Mouse (Mus musculus): ENCODE results near the gene Kif4. TPM values are rescaled to one million over a fixed set of nuclear protein-coding genes. Genes with fewer than 3 reads are reported as not detected.

Kif4 gene
- polyA plus RNA-seq, 1 experiment from 2014 or later: 40.2 TPM

Other genes with a start within 250 kb of the Kif4 start
- gene Otud6a, start 196.7 kb upstream of the Kif4 start, polyA plus RNA-seq (2016; fragmentation: Nextera tagmentation; extraction: Ambion mirVana): not detected in 2 replicates
- gene Awat2, start 183.0 kb upstream of the Kif4 start, polyA plus RNA-seq (2016; fragmentation: Nextera tagmentation; extraction: Ambion mirVana): 0.70 and 0.71 TPM in 2 replicates
- gene Igbp1, start 131.4 kb upstream of the Kif4 start, polyA plus RNA-seq (2016; fragmentation: Nextera tagmentation; extraction: Ambion mirVana): 40.5 and 43.0 TPM in 2 replicates
- gene Dgat2l6, start 100.9 kb upstream of the Kif4 start, polyA plus RNA-seq (2016; fragmentation: Nextera tagmentation; extraction: Ambion mirVana): not detected in 2 replicates
- gene Awat1, start 53.5 kb upstream of the Kif4 start, polyA plus RNA-seq (2016; fragmentation: Nextera tagmentation; extraction: Ambion mirVana): not detected in 2 replicates
- not detected in 2 replicates for gene P2ry4, start 30.9 kb upstream of the Kif4 start, polyA plus RNA-seq (2016; fragmentation: Nextera tagmentation; extraction: Ambion mirVana)
- not detected in 2 replicates for gene Arr3, start 20.2 kb upstream of the Kif4 start, polyA plus RNA-seq (2016; fragmentation: Nextera tagmentation; extraction: Ambion mirVana)
- 114 and 117 TPM in 2 replicates for gene Pdzd11, start 831 bp downstream of the Kif4 start, polyA plus RNA-seq (2016; fragmentation: Nextera tagmentation; extraction: Ambion mirVana)
- 2.7 and 3.1 TPM in 2 replicates for gene Gdpd2, start 104.1 kb downstream of the Kif4 start, polyA plus RNA-seq (2016; fragmentation: Nextera tagmentation; extraction: Ambion mirVana)
- 14.1 and 14.4 TPM in 2 replicates for gene Dlg3, start 142.0 kb downstream of the Kif4 start, polyA plus RNA-seq (2016; fragmentation: Nextera tagmentation; extraction: Ambion mirVana)

All from embryonic facial prominence, embryonic 10.5 days (tissue).